In the genomic region with DNA sequence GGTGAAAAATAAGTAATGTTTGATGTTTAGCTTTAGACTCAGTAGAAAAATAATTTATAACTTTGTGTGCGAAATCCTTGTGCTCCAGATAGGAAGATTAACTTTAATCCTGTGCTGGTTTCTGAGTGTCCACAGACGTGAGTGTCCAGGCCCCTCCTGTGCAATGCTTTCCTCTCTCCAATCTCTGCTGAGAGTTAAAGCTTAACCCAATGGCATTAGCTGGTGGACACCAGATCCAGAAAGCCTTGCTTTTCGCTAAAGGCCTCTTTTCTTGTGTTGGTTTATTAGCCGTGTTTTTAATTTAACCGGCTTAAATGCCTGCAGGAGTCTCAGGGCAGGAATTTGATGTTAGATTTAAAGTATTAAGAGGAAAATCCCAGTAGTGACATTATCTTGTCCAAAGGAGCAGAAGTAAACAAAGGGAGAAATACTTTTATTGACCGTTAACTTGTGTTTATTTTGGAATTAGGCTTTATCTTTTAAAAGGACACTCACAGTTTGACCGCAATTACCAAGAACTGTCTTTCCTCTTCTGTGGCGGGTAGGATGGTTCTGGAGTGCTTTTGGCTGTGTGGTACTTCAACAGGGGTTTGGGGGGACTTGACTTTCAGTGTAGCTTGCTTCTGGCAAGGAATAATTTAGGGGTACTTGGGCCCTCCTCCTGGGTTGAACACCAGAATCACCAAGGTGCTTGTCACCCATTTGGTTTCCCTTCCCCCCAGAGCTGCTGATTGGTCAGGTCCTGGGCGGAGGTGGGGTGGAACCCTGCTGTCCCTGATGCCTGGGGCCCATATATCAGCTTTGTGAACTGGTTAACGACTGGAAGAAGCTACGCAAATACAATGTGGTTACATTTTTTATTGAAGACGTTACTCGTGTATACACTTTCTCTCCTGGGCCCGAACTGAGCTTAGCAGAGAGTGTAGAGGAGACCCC, we compare ENCODE assay signal across 8 mouse cellular contexts.
DNase-seq lines count a peak whose midpoint lies in the region; ATAC-seq and TF ChIP-seq lines count a peak whose summit lies in the region.

No protein-coding gene starts in this region.

- no peak for TF ChIP-seq POLR2A in thymus, adult 2 months (IDR thresholded peaks at IDR 0.05; ENCODE audit: control insufficient read depth, extremely low read depth, insufficient read depth, low read length, poor library complexity)

- peaks cover 21% of the 10 kb centered on the region for H3K4me1 ChIP-seq in embryonic facial prominence, embryonic 10.5 days
- H3K4me1 ChIP-seq in hindbrain, embryonic 14.5 days (replicated peaks; ENCODE audit: control insufficient read depth, insufficient read depth, low read length), result peaks cover 14% of the 10 kb centered on the region
- H3K4me1 ChIP-seq in thymus, adult 2 months (replicated peaks; ENCODE audit: control insufficient read depth, insufficient read depth, low read length), result peaks cover 45% of the 10 kb centered on the region

- H3K4me2 ChIP-seq in hindbrain, embryonic 14.5 days (replicated peaks), result peak overlapping the region; percentile 68

- no peak for ATAC-seq in hindbrain, embryonic 14.5 days (ENCODE audit: low FRiP score)
- peak; percentile 69 for ATAC-seq in megakaryocyte-erythroid progenitor cell, adult 5-6 weeks (replicated peaks; ENCODE audit: low FRiP score, low TSS enrichment, poor library complexity, severe bottlenecking)

- peaks cover 27% of the 10 kb centered on the region for H3K27me3 ChIP-seq in embryonic facial prominence, embryonic 10.5 days (replicated peaks; ENCODE audit: low read depth, poor library complexity, severe bottlenecking)
- peaks cover 10% of the 10 kb centered on the region; the same call in 1 of the 2 replicates for H3K27me3 ChIP-seq in hindbrain, embryonic 14.5 days (ENCODE audit: control insufficient read depth, insufficient read depth, low read length)
- H3K27me3 ChIP-seq in thymus, adult 2 months (ENCODE audit: control insufficient read depth, insufficient read depth, low read length), result no peaks in the 10 kb centered on the region

- TF ChIP-seq CTCF in thymus, adult 2 months (IDR thresholded peaks at IDR 0.05; ENCODE audit: borderline replicate concordance, control insufficient read depth, extremely low read depth, insufficient read depth, low read length, poor library complexity), result no peak

- H3K36me3 ChIP-seq in embryonic facial prominence, embryonic 10.5 days (replicated peaks), result no peaks in the 10 kb centered on the region
- H3K36me3 ChIP-seq in hindbrain, embryonic 14.5 days (replicated peaks; ENCODE audit: control insufficient read depth, insufficient read depth), result no peaks in the 10 kb centered on the region
- H3K36me3 ChIP-seq in thymus, adult 2 months (ENCODE audit: control insufficient read depth, insufficient read depth, low read length), result no peaks in the 10 kb centered on the region

- H3K9ac ChIP-seq in hindbrain, embryonic 14.5 days, result peak overlapping the region; percentile 57

- H3K9me3 ChIP-seq in embryonic facial prominence, embryonic 10.5 days, result peaks cover 4% of the 10 kb centered on the region; the same call in 1 of the 2 replicates
- no peaks in the 10 kb centered on the region for H3K9me3 ChIP-seq in hindbrain, embryonic 14.5 days (ENCODE audit: control insufficient read depth, low read length)

- peak overlapping the region; percentile 69 for H3K27ac ChIP-seq in embryonic facial prominence, embryonic 10.5 days (replicated peaks)
- no peak overlapping the region for H3K27ac ChIP-seq in hindbrain, embryonic 14.5 days
- H3K27ac ChIP-seq in thymus, adult 2 months (ENCODE audit: control insufficient read depth, insufficient read depth, low read length), result peak overlapping the region; percentile 96

- 41% methylated on average over 14 of the region's 14 CpGs for WGBS in embryonic facial prominence, embryonic 10.5 days
- WGBS in hindbrain, embryonic 14.5 days, result 44% methylated on average over 14 of the region's 14 CpGs
- 35% methylated on average over 14 of the region's 14 CpGs for WGBS in thymus, adult 2 months

- DNase-seq in kidney, adult 9 months, result peak; percentile 61
- no peak for DNase-seq in kidney, postnatal 14 days
- DNase-seq in embryonic facial prominence, embryonic 10.5 days (ENCODE audit: low spot score), result no peak
- no peak for DNase-seq in hindbrain, embryonic 14.5 days (ENCODE audit: low spot score)
- peak; percentile 56 for DNase-seq in thymus, adult 2 months
- DNase-seq in layer of hippocampus, adult 9-11 months, result no peak
- no peak for DNase-seq in right cerebral cortex, postnatal 36 days (ENCODE audit: low spot score in 2 of 2)

- peak overlapping the region; percentile 54 for H3K4me3 ChIP-seq in embryonic facial prominence, embryonic 10.5 days
- peak overlapping the region; percentile 28 for H3K4me3 ChIP-seq in hindbrain, embryonic 14.5 days (replicated peaks; ENCODE audit: low read length)
- H3K4me3 ChIP-seq in thymus, adult 2 months (ENCODE audit: control insufficient read depth, insufficient read depth, low read length), result peak overlapping the region; percentile 55

Comparison
In these comparisons a context has a peak if more than half of its experiments do, and no peak if none do; other contexts are left out.
1. DNase-seq: peak in kidney, adult 9 months (single experiment) and thymus, adult 2 months (single experiment); none in kidney, postnatal 14 days (single experiment), embryonic facial prominence, embryonic 10.5 days (single experiment), hindbrain, embryonic 14.5 days (single experiment), layer of hippocampus, adult 9-11 months (single experiment) and right cerebral cortex, postnatal 36 days (0 of 2).
2. Peak in every context shown above with its lines, with median percentiles within 50 percentile points of each other: H3K4me3 ChIP-seq.